ENCODE assay signal across 25 mouse cellular contexts in genomic region chr6:85306375-85306774, GRCm38 (mm10).
"Had no signal": no experiment of that assay in that cellular context is flagged by ENCODE, and none has a peak within 500 bp of the region (broad histone marks: within the 10 kb centered on the region; RNA-seq: fewer than 3 reads in every experiment).

No protein-coding gene starts in this region.

- H3K27ac ChIP-seq: heart, embryonic 10.5 days; hindbrain, embryonic 10.5 days; hindbrain, embryonic 12.5 days; hindbrain, embryonic 14.5 days; intestine, embryonic 15.5 days; limb, embryonic 13.5 days; limb, embryonic 15.5 days; liver, embryonic 13.5 days had no signal

- DNase-seq: gastrocnemius, postnatal 14 days; gastrocnemius, postnatal 36 days; heart, adult 18-20 months; heart, postnatal 10 days; heart, postnatal 4 days; kidney, adult 18-20 months; kidney, adult 8-10 months; kidney, postnatal 10 days; kidney, postnatal 25 days; kidney, postnatal 4 days; layer of hippocampus, adult 9-11 months; left cerebral cortex, postnatal 4 days; liver, embryonic 13.5 days had no signal

- H3K27me3 ChIP-seq: heart, embryonic 12.5 days; hindbrain, embryonic 12.5 days; intestine, embryonic 15.5 days; limb, embryonic 13.5 days; limb, embryonic 15.5 days; liver, embryonic 13.5 days had no signal

- H3K9ac ChIP-seq: heart, embryonic 12.5 days; hindbrain, embryonic 12.5 days; hindbrain, embryonic 14.5 days; intestine, embryonic 15.5 days; limb, embryonic 13.5 days; limb, embryonic 15.5 days; liver, embryonic 13.5 days had no signal

- H3K4me3 ChIP-seq: heart, embryonic 10.5 days; heart, embryonic 12.5 days; hindbrain, embryonic 10.5 days; hindbrain, embryonic 12.5 days; intestine, embryonic 15.5 days; limb, embryonic 13.5 days; limb, embryonic 15.5 days; liver, embryonic 13.5 days had no signal

- H3K9me3 ChIP-seq: heart, embryonic 10.5 days; heart, embryonic 12.5 days; hindbrain, embryonic 10.5 days; hindbrain, embryonic 12.5 days; intestine, embryonic 15.5 days; limb, embryonic 13.5 days; limb, embryonic 15.5 days; liver, embryonic 13.5 days had no signal

- H3K36me3 ChIP-seq: heart, embryonic 10.5 days; heart, embryonic 12.5 days; hindbrain, embryonic 10.5 days; hindbrain, embryonic 12.5 days; intestine, embryonic 15.5 days; limb, embryonic 13.5 days; limb, embryonic 15.5 days; liver, embryonic 13.5 days had no signal

- H3K4me2 ChIP-seq: heart, embryonic 12.5 days; hindbrain, embryonic 12.5 days; hindbrain, embryonic 14.5 days; intestine, embryonic 15.5 days; limb, embryonic 13.5 days; limb, embryonic 15.5 days; liver, embryonic 11.5 days; liver, embryonic 13.5 days had no signal

- ATAC-seq: hindbrain, embryonic 16.5 days; inflammation-experienced regulatory T-cells, adult 6 months; intestine, embryonic 15.5 days; intestine, postnatal 0 days had no signal

- H3K4me1 ChIP-seq: intestine, embryonic 15.5 days had no signal
